Mouse (Mus musculus) cortical plate, adult 2 months (tissue): ENCODE data around the gene Rtp4.

Experiments
- CTCF ChIP-seq: fragments of 200-500 bp; IDR thresholded peaks from 2 replicates; pipeline ENCODE4 v1.5.1; 2011; ENCODE audit warnings: mild to moderate bottlenecking, control low read depth, low read length; ENCODE audit not compliant: insufficient read depth; ENCODE audit errors: extremely low read depth
- POLR2A ChIP-seq: fragments of 200-500 bp; IDR thresholded peaks from 2 replicates; pipeline ENCODE4 v1.6.1; 2011; ENCODE audit warnings: mild to moderate bottlenecking, low read length, control low read depth; ENCODE audit not compliant: insufficient read depth; ENCODE audit errors: extremely low read depth

DNA sequence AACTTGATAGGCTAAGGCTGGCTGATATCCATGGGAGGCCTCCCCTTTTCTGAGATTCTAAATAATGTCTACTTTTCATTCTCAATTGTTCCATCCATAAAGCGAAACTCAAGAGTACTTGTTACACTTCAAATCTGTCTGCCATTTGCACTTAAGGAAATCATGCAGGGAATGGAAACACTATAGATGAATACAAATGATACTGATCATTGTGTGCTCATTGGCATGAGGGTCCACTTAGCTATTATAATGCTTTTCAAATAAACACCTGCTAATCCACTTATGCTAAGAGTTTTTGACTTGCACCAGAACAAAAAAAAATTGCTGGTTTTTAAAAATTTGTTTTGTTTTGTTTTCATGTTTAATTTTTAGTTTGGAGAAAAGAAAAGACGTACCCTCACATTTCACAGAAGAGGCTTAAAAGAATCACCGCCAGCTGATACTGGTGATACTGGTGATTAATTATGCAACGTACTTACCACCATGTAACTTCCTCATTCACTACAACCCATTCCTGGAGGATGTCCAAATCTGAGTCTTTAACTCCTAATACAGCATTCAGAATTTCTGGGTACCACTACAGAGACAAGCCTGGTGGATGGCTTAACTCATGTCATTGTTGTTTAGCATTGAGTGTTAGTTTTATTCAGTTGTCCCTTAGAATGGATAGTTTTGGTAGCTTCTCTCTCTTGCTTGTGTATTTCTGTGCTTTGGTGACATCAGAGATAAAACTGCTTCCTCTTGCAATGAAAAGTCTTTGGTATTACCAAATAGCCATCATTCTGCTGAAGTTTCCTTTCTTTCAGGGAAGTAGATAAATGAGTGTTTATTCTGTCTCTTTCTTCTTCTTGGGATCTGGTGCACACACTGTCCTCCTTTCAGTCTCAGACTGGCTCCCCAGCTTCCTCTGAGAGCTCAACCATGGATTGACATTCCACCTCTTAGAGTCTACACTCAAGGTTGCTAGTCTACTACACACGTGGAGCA is 71.3 kb downstream of the Rtp4 start:
- TF ChIP-seq CTCF (no peak), POLR2A (no peak)
